Mouse (Mus musculus) midbrain, postnatal 0 days (tissue): ENCODE results near the gene Gadd45a. TPM values are rescaled to one million over a fixed set of nuclear protein-coding genes. Genes with fewer than 3 reads are reported as not detected.
A peak's percentile ranks its signal among the peaks of the same experiment; 100 is the strongest.
"Not testable (repeated sequence)": the region's sequence is repeated elsewhere in the genome, so short reads cannot be mapped to it uniquely, and the experiment has no call there.

Experiments used
- ATAC-seq: fragments of 200-750 bp; cut with Nextera tagmentation; 2 replicates; pipeline ENCODE4 v1.8.0; 2017; ENCODE audit warnings: moderate number of reproducible peaks, mild to moderate bottlenecking, moderate TSS enrichment, moderate library complexity; ENCODE audit not compliant: low FRiP score
- DNase-seq: peaks from one replicate; pipeline ENCODE4 v3.0.0-alpha.2; 2015; ENCODE audit warnings: low spot score
- H3K27ac ChIP-seq: fragments of 300-500 bp; sonication (generic); 2 replicates; pipeline ENCODE4 v1.5.1; 2014; ENCODE audit warnings: low read depth, mild to moderate bottlenecking, low read length, mixed read lengths
- H3K27me3 ChIP-seq: fragments of 300-500 bp; sonication (generic); 2 replicates; pipeline ENCODE4 v1.6.1; 2014; ENCODE audit warnings: low read length, control low read depth, mixed read lengths; ENCODE audit not compliant: insufficient read depth
- H3K36me3 ChIP-seq: fragments of 300-500 bp; sonication (generic); 2 replicates; pipeline ENCODE4 v1.6.1; 2014; ENCODE audit warnings: low read length, control low read depth, mixed read lengths; ENCODE audit not compliant: insufficient read depth
- H3K4me1 ChIP-seq: fragments of 300-500 bp; sonication (generic); 2 replicates; pipeline ENCODE4 v1.6.1; 2014; ENCODE audit warnings: mild to moderate bottlenecking, control low read depth, antibody characterized with exemption, low read length, mixed read lengths; ENCODE audit not compliant: insufficient read depth
- H3K4me2 ChIP-seq: fragments of 300-500 bp; sonication (generic); 2 replicates; pipeline ENCODE4 v1.6.1; 2014; ENCODE audit warnings: low read depth, mild to moderate bottlenecking, low read length, mixed read lengths; ENCODE audit not compliant: poor library complexity, severe bottlenecking
- H3K4me3 ChIP-seq: fragments of 300-500 bp; sonication (generic); 2 replicates; pipeline ENCODE4 v1.5.1; 2014; ENCODE audit warnings: low read depth, mild to moderate bottlenecking, low read length, moderate library complexity
- H3K9ac ChIP-seq: fragments of 300-500 bp; sonication (generic); replicated peaks from 2 replicates; pipeline ENCODE4 v1.6.1; 2014; ENCODE audit warnings: mild to moderate bottlenecking, low read length, moderate library complexity, mixed read lengths; ENCODE audit not compliant: poor library complexity, severe bottlenecking
- H3K9me3 ChIP-seq: fragments of 300-500 bp; sonication (generic); 2 replicates; pipeline ENCODE4 v1.6.1; 2016; ENCODE audit warnings: low read length, control low read depth
- CTCF ChIP-seq: IDR thresholded peaks from 2 replicates; pipeline ENCODE4 v1.5.1; 2016; ENCODE audit warnings: antibody characterized with exemption, mild to moderate bottlenecking
- WGBS: fragments of 180-500 bp; shearing (Covaris S2); extraction: QIAGEN DNeasy Blood & Tissue Kit; methylation state at CpG from one replicate; pipeline ENCODE4 v1.1.7; 2014; 5-methylcytosine and 5-hydroxymethylcytosine counted together
- polyA plus RNA-seq: library from polyadenylated mRNA; unstranded; fragments of >200 nt; fragmentation: Nextera tagmentation; extraction: Ambion mirVana; gene quantifications from 2 replicates; pipeline ENCODE4 v1.2.1, GENCODE M21; 2015
- total RNA-seq: library from RNA; depleted of rRNA; stranded (reverse); fragments of >200 nt; gene quantifications from 2 replicates; pipeline ENCODE4 v1.2.3, GENCODE M21; 2014

Gadd45a gene
- total and polyA plus RNA-seq, 2 experiments from 2014 or later: 8.6 to 11.2 TPM

DNA sequence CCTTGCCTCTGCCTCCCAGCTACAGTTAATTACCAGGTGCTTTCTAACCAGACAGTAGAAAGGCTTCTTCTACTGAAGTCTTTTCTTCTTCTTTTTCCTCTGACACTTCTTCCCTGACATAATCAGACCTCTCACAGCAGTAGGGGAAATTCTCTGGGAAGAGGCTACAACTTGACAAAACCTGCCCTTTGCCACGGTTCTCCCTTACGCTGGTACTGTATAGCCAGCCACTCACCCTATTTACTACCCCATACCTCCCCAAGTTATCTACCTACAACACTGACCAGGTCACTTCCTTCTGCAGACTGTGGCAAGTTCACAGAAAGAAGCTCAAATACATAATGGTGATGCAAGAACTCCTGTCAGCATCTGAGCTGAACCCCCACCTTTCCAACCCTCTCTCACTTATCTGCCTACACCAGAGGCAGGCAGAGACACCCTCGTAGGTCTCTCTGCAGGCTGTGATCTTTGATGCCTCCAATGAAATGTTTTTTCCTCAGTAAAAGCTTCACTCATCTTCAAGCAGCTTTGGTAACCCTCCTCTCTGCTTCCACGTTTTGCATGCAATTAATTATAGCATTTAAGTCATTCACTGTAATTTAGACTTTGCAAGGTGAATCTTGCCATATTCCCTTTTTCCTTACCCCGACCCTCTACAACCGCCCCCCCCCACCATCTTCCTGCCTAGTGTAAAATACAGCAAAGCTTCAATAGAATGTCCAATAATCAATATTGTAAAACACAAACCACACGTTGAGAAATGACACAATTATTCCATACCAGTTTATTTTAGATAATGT lies 2.7 kb downstream of the Gadd45a start:
- H3K9ac ChIP-seq: peak overlapping the region; percentile 36; the same call in 1 of the 2 replicates
- TF ChIP-seq CTCF: no peak
- H3K9me3 ChIP-seq: no peaks in the 10 kb centered on the region
- peaks cover 5% of the 10 kb centered on the region; the same call in 1 of the 2 replicates for H3K4me1 ChIP-seq
- ATAC-seq (no peak), DNase-seq (no peak)
- H3K27me3 ChIP-seq: no peaks in the 10 kb centered on the region
- no peak overlapping the region for H3K4me3 ChIP-seq
- no peaks in the 10 kb centered on the region for H3K36me3 ChIP-seq
- peak overlapping the region; percentile 26 for H3K4me2 ChIP-seq
- 56% methylated on average over 7 of the region's 7 CpGs for WGBS
- no peak overlapping the region for H3K27ac ChIP-seq

DNA sequence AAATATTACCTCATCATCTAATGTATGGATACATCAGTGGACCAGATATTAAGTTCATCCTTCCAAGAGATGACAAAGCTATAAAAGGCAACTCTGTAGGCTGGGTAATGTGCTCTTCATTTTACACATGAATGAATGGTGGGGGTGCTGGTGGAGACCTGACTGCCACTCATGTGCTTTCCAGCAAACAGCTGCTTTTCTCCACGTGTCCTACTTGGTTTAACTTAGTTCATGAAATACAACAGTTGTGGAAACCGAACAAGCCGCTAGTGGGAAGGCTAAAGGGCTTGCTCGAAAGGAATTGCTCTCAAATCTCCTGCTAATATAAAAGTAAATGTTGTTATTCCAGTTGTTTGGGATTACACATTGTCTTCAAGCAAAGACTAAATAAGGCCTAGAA lies 3.7 kb downstream of the Gadd45a start:
- DNase-seq: no peak

DNA sequence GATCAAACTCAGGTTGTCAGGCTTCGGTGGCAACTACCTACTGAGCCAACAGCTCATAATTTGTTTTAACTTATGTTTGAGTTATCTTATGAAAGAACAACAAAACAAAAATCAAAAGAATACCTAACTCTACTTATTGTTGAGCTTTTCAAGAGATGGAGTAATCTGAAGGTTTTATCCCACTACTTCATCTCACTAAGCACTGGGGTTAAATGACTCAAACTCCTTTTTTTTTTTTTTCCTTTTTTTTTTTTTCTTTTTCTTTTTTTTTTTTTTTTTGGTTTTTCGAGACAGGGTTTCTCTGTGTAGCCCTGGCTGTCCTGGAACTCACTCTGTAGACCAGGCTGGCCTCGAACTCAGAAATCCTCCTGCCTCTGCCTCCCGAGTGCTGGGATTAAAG lies 4.3 kb downstream of the Gadd45a start:
- not testable (repeated sequence) for H3K9ac ChIP-seq, H3K27me3 ChIP-seq, ATAC-seq, H3K4me3 ChIP-seq, H3K36me3 ChIP-seq, H3K9me3 ChIP-seq, H3K27ac ChIP-seq, DNase-seq, H3K4me1 ChIP-seq, H3K4me2 ChIP-seq
- 88% methylated on average over 4 of the region's 4 CpGs for WGBS

More for the DNA sequence above, 3.7 kb downstream of the Gadd45a start:
- ATAC-seq: no peak
- no peak overlapping the region for H3K4me3 ChIP-seq
- H3K27ac ChIP-seq: no peak overlapping the region
- H3K9me3 ChIP-seq: no peaks in the 10 kb centered on the region
- H3K4me1 ChIP-seq: peaks cover 5% of the 10 kb centered on the region; the same call in 1 of the 2 replicates
- H3K36me3 ChIP-seq: no peaks in the 10 kb centered on the region
- WGBS: 73% methylated on average over 4 of the region's 4 CpGs
- no peak overlapping the region for H3K9ac ChIP-seq
- TF ChIP-seq CTCF: no peak
- no peaks in the 10 kb centered on the region for H3K27me3 ChIP-seq
- H3K4me2 ChIP-seq: no peak overlapping the region

DNA sequence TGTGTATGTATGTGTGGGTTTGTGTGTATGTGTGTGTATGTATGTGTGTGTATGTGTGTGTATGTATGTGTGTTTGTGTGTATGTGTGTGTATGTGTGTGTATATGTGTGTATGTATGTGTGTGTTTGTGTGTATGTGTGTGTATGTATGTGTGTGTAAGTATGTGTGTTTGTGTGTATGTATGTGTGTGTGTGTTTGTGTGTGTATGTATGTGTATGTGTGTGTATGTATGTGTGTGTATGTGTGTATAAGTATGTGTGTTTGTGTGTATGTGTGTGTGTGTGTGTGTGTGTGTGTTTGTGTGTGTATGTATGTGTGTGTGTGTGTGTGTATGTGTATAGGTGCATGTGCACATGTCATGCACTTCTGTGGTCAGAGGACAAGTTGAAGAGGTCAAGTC lies 4.7 kb downstream of the Gadd45a start:
- H3K4me3 ChIP-seq, H3K36me3 ChIP-seq, H3K9ac ChIP-seq, H3K9me3 ChIP-seq, H3K27me3 ChIP-seq, H3K4me2 ChIP-seq, H3K27ac ChIP-seq, DNase-seq, ATAC-seq, H3K4me1 ChIP-seq: not testable (repeated sequence)

DNA sequence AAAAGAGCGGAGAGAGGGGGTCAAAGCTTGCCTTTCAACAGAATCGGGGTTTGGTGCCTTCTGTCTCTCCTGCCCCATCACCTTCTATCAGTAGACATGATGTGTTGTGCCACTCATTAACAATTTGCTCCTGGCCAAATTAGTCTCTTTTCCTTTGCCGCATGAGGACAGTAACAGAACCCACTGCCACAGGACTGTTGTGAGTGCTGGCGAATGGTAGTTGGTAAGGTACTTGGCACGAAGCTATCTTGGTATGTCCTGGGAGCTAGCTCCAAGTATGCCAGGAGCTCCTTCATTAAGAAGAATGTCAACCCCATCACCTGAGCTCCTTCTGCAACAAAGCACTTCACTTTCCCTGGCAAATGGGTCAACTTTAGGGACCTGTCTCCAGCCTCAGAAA lies 6.4 kb downstream of the Gadd45a start:
- ATAC-seq (no peak), DNase-seq (no peak)
- Histone ChIP-seq H3K9me3 (no peaks in the 10 kb centered on the region), H3K36me3 (no peaks in the 10 kb centered on the region), H3K9ac (no peak overlapping the region), H3K4me1 (peaks cover 5% of the 10 kb centered on the region; the same call in 1 of the 2 replicates), H3K4me2 (no peak overlapping the region), H3K27ac (no peak overlapping the region), H3K27me3 (no peaks in the 10 kb centered on the region), H3K4me3 (no peak overlapping the region)
- TF ChIP-seq CTCF: no peak
- 38% methylated on average over 5 of the region's 5 CpGs for WGBS

DNA sequence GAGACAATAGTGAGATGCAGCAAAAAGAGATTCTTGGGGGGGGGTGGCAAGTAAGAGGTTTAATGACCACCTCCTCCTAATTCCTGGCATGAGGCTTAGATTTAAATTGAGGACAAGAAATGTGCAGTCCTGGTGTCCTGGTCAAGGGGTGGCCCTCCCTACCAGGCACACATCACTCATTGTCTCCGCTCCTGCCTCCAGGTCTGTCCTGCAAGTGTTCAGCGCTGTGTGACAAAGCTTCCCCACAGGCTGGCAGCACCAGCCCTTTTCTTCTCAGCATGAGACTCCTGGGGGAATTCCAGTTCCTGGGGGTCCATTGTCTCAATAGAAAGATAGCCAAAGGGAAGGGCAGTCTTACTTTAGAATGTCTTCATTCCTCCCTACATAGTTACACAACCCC lies 6.8 kb downstream of the Gadd45a start:
- ATAC-seq (no peak), DNase-seq (no peak)
- H3K4me3 ChIP-seq: no peak overlapping the region

More for the DNA sequence above, 6.8 kb downstream of the Gadd45a start:
- no peaks in the 10 kb centered on the region for H3K27me3 ChIP-seq
- no peak for TF ChIP-seq CTCF
- no peaks in the 10 kb centered on the region for H3K9me3 ChIP-seq
- H3K36me3 ChIP-seq: no peaks in the 10 kb centered on the region
- peaks cover 5% of the 10 kb centered on the region; the same call in 1 of the 2 replicates for H3K4me1 ChIP-seq
- H3K4me2 ChIP-seq: no peak overlapping the region
- H3K9ac ChIP-seq: no peak overlapping the region
- H3K27ac ChIP-seq: no peak overlapping the region
- WGBS: 19% methylated on average over 2 of the region's 2 CpGs
